Mouse (Mus musculus) retina, adult 2 months (tissue): ENCODE measurements around the gene Tbce.
A peak's percentile ranks its signal among the peaks of the same experiment; 100 is the strongest.

Experiments
- DNase-seq: peaks from one replicate; pipeline ENCODE4 v3.0.0-alpha.2; 2012; ENCODE audit warnings: low read depth, low spot score

Gene Tbce

GRCm38 (mm10) chr13:13968629-13969111 is 70.8 kb downstream of the Tbce start:
- DNase-seq = no peak

GRCm38 (mm10) chr13:13966172-13966571 is 73.3 kb downstream of the Tbce start:
- DNase-seq = no peak

DNA sequence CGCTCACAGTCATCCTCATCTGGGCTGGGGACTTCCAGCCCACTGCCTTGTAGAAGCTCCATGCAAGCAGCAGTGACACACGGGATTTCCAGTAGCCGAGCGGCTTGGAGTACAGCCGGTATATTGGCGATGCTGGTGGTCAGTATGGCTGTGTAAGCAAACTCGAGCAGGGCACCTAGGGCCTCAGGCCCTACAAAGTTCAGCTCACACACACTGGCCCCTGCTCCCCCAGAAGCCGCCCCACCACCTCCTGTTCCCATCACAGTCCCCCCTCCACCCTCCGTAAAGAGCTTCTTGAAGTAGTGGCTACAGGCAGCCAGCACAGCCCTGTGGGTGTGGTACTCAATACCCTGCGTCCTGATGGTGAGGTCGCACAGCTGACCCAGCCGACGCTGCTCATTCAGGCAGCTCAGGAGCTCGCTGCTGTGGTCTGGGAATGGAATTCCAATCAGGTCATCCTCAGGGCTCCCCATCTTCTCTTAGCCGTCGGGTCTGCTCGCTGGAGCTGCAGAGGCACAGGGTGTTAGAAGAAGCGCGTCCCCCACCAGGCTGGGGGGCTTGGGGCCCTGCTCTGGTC is 74.0 kb downstream of the Tbce start:
- DNase-seq = no peak

DNA sequence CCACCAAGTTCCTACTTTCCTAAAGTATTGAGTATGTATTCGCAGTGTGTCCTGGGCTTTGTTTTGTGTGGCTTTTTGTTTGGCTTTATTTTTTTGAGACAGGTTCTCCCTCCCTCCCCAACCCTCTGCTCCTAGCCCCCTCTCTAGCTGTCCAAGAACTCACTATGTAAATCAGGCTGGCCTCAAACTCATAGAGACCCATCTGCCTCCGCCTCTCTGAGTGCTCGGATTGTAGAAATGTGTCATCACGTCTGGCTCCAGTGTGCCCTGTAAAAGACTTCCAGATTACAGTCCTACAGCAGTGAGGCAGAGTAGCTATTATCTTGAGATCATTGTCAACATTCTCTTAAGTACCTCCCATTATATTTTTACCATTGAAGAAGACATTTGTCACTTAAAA is 78.4 kb downstream of the Tbce start:
- no peak for DNase-seq

GRCm38 (mm10) chr13:13960211-13960610 is 79.2 kb downstream of the Tbce start:
- no peak for DNase-seq

GRCm38 (mm10) chr13:13956686-13957085 is 82.8 kb downstream of the Tbce start:
- no peak for DNase-seq

DNA sequence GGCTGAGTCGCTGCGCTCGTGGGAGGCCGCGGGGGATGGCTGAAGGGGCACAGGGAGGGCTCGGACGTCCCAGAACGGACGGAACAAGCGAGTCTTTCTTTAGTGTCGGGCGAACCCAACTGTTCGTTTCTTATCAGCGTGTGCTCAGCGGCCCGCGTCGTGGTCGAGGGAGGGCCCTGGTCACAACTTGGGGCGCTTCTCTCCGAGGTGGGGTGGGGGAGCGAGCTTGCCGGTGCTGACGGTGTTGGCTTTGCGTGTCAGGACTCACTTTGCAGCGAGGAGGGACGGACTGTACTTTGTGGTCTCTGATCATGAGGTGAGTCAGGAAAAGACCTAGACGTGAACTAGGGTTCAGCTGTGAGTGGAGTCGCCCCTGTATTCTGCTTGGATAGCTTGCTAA is 84.5 kb downstream of the Tbce start:
- DNase-seq = no peak

DNA sequence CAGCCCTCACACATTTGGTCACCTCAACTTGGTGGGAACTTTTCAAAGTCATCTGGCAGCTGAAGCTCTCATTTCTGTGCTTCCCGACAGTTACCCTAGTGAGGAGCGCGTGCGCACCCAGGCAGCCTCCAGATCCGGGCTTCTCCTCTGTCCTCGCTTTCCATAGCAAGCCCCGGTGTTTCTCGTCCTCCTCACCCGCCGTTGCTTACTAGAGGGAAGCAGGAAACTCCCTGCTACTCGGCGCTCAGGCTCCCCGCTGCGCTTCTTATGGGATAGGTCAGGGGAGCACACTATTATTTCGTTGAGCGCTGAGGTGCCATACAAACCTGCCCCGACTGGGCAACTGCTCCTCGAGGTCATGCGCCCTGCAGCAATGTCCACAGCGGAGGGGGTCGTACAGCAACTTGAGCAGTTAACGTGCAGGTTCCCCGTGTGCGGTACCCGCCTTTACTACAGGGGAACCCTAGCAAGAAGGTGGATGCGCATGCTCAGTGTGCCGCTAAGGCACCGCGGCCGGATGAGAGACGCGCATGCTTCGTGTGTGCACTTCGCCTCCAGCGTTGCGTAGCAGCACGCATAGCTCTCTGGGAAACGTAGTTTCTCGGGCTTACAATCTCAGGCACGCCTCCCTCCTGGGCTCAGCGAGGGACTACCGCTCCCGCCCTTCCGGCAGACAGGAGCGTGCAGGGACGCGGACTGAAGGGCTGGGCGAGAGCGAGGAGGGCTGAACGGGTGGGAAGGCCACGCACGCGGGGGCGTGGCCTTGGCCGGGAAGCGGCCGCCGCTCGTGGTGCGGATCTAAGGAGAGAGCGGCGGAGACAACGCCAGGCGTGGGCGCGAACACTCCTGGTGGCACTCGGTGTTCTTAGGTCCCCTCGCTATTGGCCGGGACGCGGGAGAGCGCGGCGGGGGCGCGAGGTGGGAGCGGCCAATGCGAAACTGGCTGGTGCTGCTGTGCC is 85.3 kb downstream of the Tbce start, which contains the start of gene B3galnt2:
Gene B3galnt2 (plus strand): TSS at position 596 of the 959 bp plus-strand sequence.
- DNase-seq = peak; percentile 99
